Comparison of ENCODE assay signal across 14 mouse cellular contexts in genomic region chr4:32668291-32668690, GRCm38 (mm10). TPM values are rescaled to one million over a fixed set of nuclear protein-coding genes. Genes with fewer than 3 reads are reported as not detected.
DNase-seq lines count a peak whose midpoint lies in the region; ATAC-seq and TF ChIP-seq lines count a peak whose summit lies in the region.
"Had no signal": no experiment of that assay in that cellular context is flagged by ENCODE, and none has a peak within 500 bp of the region (broad histone marks: within the 10 kb centered on the region; RNA-seq: fewer than 3 reads in every experiment).

No protein-coding gene starts in this region.

- H3K27me3 ChIP-seq in heart, adult 2 months (ENCODE audit: control insufficient read depth, insufficient read depth, low read length): no peaks in the 10 kb centered on the region
- H3K27me3 ChIP-seq in heart, embryonic 12.5 days (replicated peaks): no peaks in the 10 kb centered on the region
- no peaks in the 10 kb centered on the region for H3K27me3 ChIP-seq in lung, postnatal 0 days (replicated peaks; ENCODE audit: insufficient read depth, low read length)
- no peaks in the 10 kb centered on the region for H3K27me3 ChIP-seq in heart, embryonic 11.5 days (ENCODE audit: control insufficient read depth, insufficient read depth, low read length)
- H3K27me3 ChIP-seq: heart, embryonic 15.5 days; hindbrain, embryonic 15.5 days had no signal

- H3K4me3 ChIP-seq in heart, adult 2 months: no peak overlapping the region
- H3K4me3 ChIP-seq in heart, embryonic 12.5 days: no peak overlapping the region
- no peak overlapping the region for H3K4me3 ChIP-seq in lung, postnatal 0 days (ENCODE audit: low read depth, low read length)
- H3K4me3 ChIP-seq in heart, embryonic 11.5 days (ENCODE audit: low read depth, low read length): no peak overlapping the region
- H3K4me3 ChIP-seq: heart, embryonic 15.5 days; hindbrain, embryonic 15.5 days had no signal

- 94% methylated on average over 1 of the region's 1 CpGs for WGBS in heart, adult 2 months
- 94% methylated on average over 1 of the region's 1 CpGs for WGBS in heart, embryonic 12.5 days
- WGBS in lung, postnatal 0 days: 92% methylated on average over 1 of the region's 1 CpGs
- WGBS in heart, embryonic 11.5 days (ENCODE audit: insufficient replicate concordance): 94% methylated on average over 1 of the region's 1 CpGs

- TF ChIP-seq EP300 in heart, adult 2 months (IDR thresholded peaks at IDR 0.05; ENCODE audit: insufficient read depth, low read depth, low read length): no peak
- no peak for TF ChIP-seq EP300 in lung, postnatal 0 days (IDR thresholded peaks at IDR 0.05)

- H3K36me3 ChIP-seq in heart, adult 2 months (ENCODE audit: control insufficient read depth, insufficient read depth, low read length): no peaks in the 10 kb centered on the region
- H3K36me3 ChIP-seq in heart, embryonic 12.5 days: peaks cover 76% of the 10 kb centered on the region
- H3K36me3 ChIP-seq in lung, postnatal 0 days (ENCODE audit: insufficient read depth, low read length): peaks cover 14% of the 10 kb centered on the region; the same call in 1 of the 2 replicates
- peaks cover 12% of the 10 kb centered on the region; the same call in 1 of the 2 replicates for H3K36me3 ChIP-seq in heart, embryonic 11.5 days (ENCODE audit: control insufficient read depth, insufficient read depth, low read length)

- H3K79me2 ChIP-seq in heart, adult 2 months (replicated peaks; ENCODE audit: control insufficient read depth, insufficient read depth, low read length): no peaks in the 10 kb centered on the region

- peak; percentile 29 for TF ChIP-seq CTCF in heart, adult 2 months (IDR thresholded peaks at IDR 0.05)
- peak; percentile 47 for TF ChIP-seq CTCF in lung, postnatal 0 days (IDR thresholded peaks at IDR 0.05)

- TF ChIP-seq POLR2A in heart, adult 2 months (IDR thresholded peaks at IDR 0.05; ENCODE audit: insufficient read depth, low read depth, low read length): no peak

- H3K9ac ChIP-seq in heart, adult 2 months (ENCODE audit: low read depth, low read length): no peak overlapping the region
- H3K9ac ChIP-seq in heart, embryonic 12.5 days: no peak overlapping the region
- no peak overlapping the region for H3K9ac ChIP-seq in lung, postnatal 0 days (replicated peaks; ENCODE audit: low read depth)
- H3K9ac ChIP-seq in heart, embryonic 11.5 days (ENCODE audit: low read depth, low read length): no peak overlapping the region
- H3K9ac ChIP-seq: heart, embryonic 15.5 days; hindbrain, embryonic 15.5 days had no signal

- H3K27ac ChIP-seq in heart, adult 2 months: no peak overlapping the region
- H3K27ac ChIP-seq in heart, embryonic 12.5 days (ENCODE audit: poor library complexity, severe bottlenecking): no peak overlapping the region
- no peak overlapping the region for H3K27ac ChIP-seq in lung, postnatal 0 days (ENCODE audit: low read length)
- no peak overlapping the region for H3K27ac ChIP-seq in heart, embryonic 11.5 days (ENCODE audit: low read depth, low read length)
- H3K27ac ChIP-seq: heart, embryonic 15.5 days; hindbrain, embryonic 15.5 days had no signal

- no peaks in the 10 kb centered on the region for H3K9me3 ChIP-seq in heart, embryonic 12.5 days (replicated peaks)
- H3K9me3 ChIP-seq in lung, postnatal 0 days (ENCODE audit: low read length): no peaks in the 10 kb centered on the region
- H3K9me3 ChIP-seq in heart, embryonic 11.5 days (replicated peaks; ENCODE audit: control insufficient read depth, low read length): no peaks in the 10 kb centered on the region
- H3K9me3 ChIP-seq: heart, embryonic 15.5 days; hindbrain, embryonic 15.5 days had no signal

- intact Hi-C loops in heart, adult 2 months (cut with DNase I): no loop called here

- no peak for DNase-seq in heart, adult 2 months
- DNase-seq in lung, postnatal 0 days (ENCODE audit: low spot score): no peak
- DNase-seq in lung, adult 18-20 months: no peak
- peak; percentile 38 for DNase-seq in ES-CJ7 (ENCODE audit: low read depth, low spot score)
- no peak for DNase-seq in left cerebral cortex, adult 9 months (ENCODE audit: low spot score in 2 of 2)
- DNase-seq: cerebellum, postnatal 36 days; gastrocnemius, postnatal 10 days; right cerebral cortex, postnatal 25 days had no signal

- ATAC-seq in heart, embryonic 12.5 days (ENCODE audit: insufficient number of reproducible peaks, low FRiP score): no peak
- no peak for ATAC-seq in lung, postnatal 0 days
- ATAC-seq in granulocyte monocyte progenitor cell, adult 5-6 weeks (replicated peaks; ENCODE audit: poor library complexity, severe bottlenecking): peak; percentile 40
- ATAC-seq in heart, embryonic 11.5 days (replicated peaks; ENCODE audit: insufficient number of reproducible peaks, low FRiP score, low TSS enrichment): no peak

- no peak overlapping the region for H3K4me2 ChIP-seq in heart, embryonic 12.5 days
- no peak overlapping the region for H3K4me2 ChIP-seq in lung, postnatal 0 days (replicated peaks; ENCODE audit: low read depth, low read length)
- no peak overlapping the region for H3K4me2 ChIP-seq in heart, embryonic 11.5 days
- H3K4me2 ChIP-seq: heart, embryonic 15.5 days; hindbrain, embryonic 15.5 days; midbrain, embryonic 11.5 days had no signal

- H3K4me1 ChIP-seq in heart, adult 2 months (ENCODE audit: control insufficient read depth, insufficient read depth, low read length): no peaks in the 10 kb centered on the region
- H3K4me1 ChIP-seq in heart, embryonic 12.5 days (replicated peaks): no peaks in the 10 kb centered on the region
- no peaks in the 10 kb centered on the region for H3K4me1 ChIP-seq in lung, postnatal 0 days (ENCODE audit: insufficient read depth, low read depth, low read length)
- H3K4me1 ChIP-seq in heart, embryonic 11.5 days (ENCODE audit: control insufficient read depth, insufficient read depth, low read length): no peaks in the 10 kb centered on the region
- H3K4me1 ChIP-seq: heart, embryonic 15.5 days; hindbrain, embryonic 15.5 days had no signal

RNA-seq across cellular contexts. Expression of gene Mdn1, which starts 11.4 kb away (rescaled TPM):
- 1 to 10 TPM; 8.7 to 8.8 TPM for total RNA-seq in heart, adult 2 months (2021)
- polyA plus RNA-seq in heart, adult 2 months (2012; rRNA removed): 4.9 and 6.4 TPM in 2 replicates
- 9.5 and 10.7 TPM in 2 replicates for polyA plus RNA-seq in heart, embryonic 12.5 days (2016; fragmentation: Nextera tagmentation; extraction: Ambion mirVana)
- polyA plus RNA-seq in lung, postnatal 0 days (2015; fragmentation: Nextera tagmentation; extraction: Ambion mirVana): 3.2 and 3.5 TPM in 2 replicates
- 110 and 121 TPM in 2 replicates for total RNA-seq in granulocyte monocyte progenitor cell, adult 5-6 weeks (2014; fragmentation: Nextera tagmentation)
- 62.4 and 65.1 TPM in 2 replicates for total RNA-seq in granulocyte monocyte progenitor cell, adult 5-6 weeks (2017)
- polyA plus RNA-seq in heart, embryonic 11.5 days (2014; fragmentation: Nextera tagmentation; extraction: Ambion mirVana): 13.6 and 17.6 TPM in 2 replicates

RNA-seq across cellular contexts. Expression of gene Casp8ap2, which starts 53.0 kb away (rescaled TPM):
- 1 to 10 TPM; 4.9 to 6.7 TPM for total RNA-seq in heart, adult 2 months (2021)
- 2.5 and 4.2 TPM in 2 replicates for polyA plus RNA-seq in heart, adult 2 months (2012; rRNA removed)
- 31.5 and 39.5 TPM in 2 replicates for polyA plus RNA-seq in heart, embryonic 12.5 days (2016; fragmentation: Nextera tagmentation; extraction: Ambion mirVana)
- polyA plus RNA-seq in lung, postnatal 0 days (2015; fragmentation: Nextera tagmentation; extraction: Ambion mirVana): 35.3 and 36.2 TPM in 2 replicates
- total RNA-seq in granulocyte monocyte progenitor cell, adult 5-6 weeks (2014; fragmentation: Nextera tagmentation): 50.6 and 54.4 TPM in 2 replicates
- total RNA-seq in granulocyte monocyte progenitor cell, adult 5-6 weeks (2017): 50.4 and 66.4 TPM in 2 replicates
- polyA plus RNA-seq in heart, embryonic 11.5 days (2014; fragmentation: Nextera tagmentation; extraction: Ambion mirVana): 30.0 and 42.0 TPM in 2 replicates
